Mouse (Mus musculus) olfactory bulb, adult 2 months (tissue): ENCODE data around the gene Wfikkn1.

ENCODE experiments used
- CTCF ChIP-seq: fragments of 200-500 bp; IDR thresholded peaks from 2 replicates; pipeline ENCODE4 v1.5.1; 2012; ENCODE audit warnings: low read depth, mild to moderate bottlenecking, low read length, moderate library complexity; ENCODE audit not compliant: insufficient read depth
- POLR2A ChIP-seq: fragments of 200-500 bp; IDR thresholded peaks from 2 replicates; pipeline ENCODE4 v1.6.1; 2012; ENCODE audit warnings: mild to moderate bottlenecking, low read depth, low read length, moderate library complexity; ENCODE audit not compliant: insufficient read depth

GRCm38 (mm10) chr17:25886806-25887205, 6.1 kb upstream of the Wfikkn1 start:
- TF ChIP-seq POLR2A (no peak), CTCF (no peak)
